Mouse (Mus musculus) granulocyte monocyte progenitor cell, adult 5-6 weeks (primary cell): ENCODE results near the gene Il24. TPM values are rescaled to one million over a fixed set of nuclear protein-coding genes. Genes with fewer than 3 reads are reported as not detected.

Source experiments
- ATAC-seq: replicated peaks from 2 replicates; pipeline ENCODE4 v1.8.0; 2016; ENCODE audit warnings: mild to moderate bottlenecking, moderate TSS enrichment, inconsistent platforms; ENCODE audit not compliant: poor library complexity, severe bottlenecking
- total RNA-seq, 2 experiments: library from RNA; stranded (forward) in 1 of 2; stranded (reverse) in 1 of 2; fragments of 200-712, 200-1000 nt in 1 of 2; fragments of >200 nt in 1 of 2; fragmentation: Nextera tagmentation in 1 of 2; gene quantifications; 2 replicates each; pipeline ENCODE4 v1.2.3; 2014 to 2017

The Il24 gene
- total RNA-seq, 2 experiments from 2014 or later: not detected

GRCm38 (mm10) chr1:130855723-130856122, 31.5 kb downstream of the Il24 start:
- no peak for ATAC-seq

- ATAC-seq: no peak
Observed at GRCm38 (mm10) chr1:130854819-130855218, 32.4 kb downstream of the Il24 start.

GRCm38 (mm10) chr1:130850405-130850804, 36.8 kb downstream of the Il24 start:
- ATAC-seq: no peak

GRCm38 (mm10) chr1:130849530-130850214, 37.6 kb downstream of the Il24 start:
- ATAC-seq: no peak

- ATAC-seq: no peak
Observed at GRCm38 (mm10) chr1:130844516-130844915, 42.7 kb downstream of the Il24 start.

- no peak for ATAC-seq
Observed at GRCm38 (mm10) chr1:130841621-130842020, 45.6 kb downstream of the Il24 start.

GRCm38 (mm10) chr1:130840599-130841379, 46.5 kb downstream of the Il24 start:
- no peak for ATAC-seq

GRCm38 (mm10) chr1:130838288-130838687, 49.0 kb downstream of the Il24 start:
- no peak; the same call in 1 of the 2 replicates for ATAC-seq

GRCm38 (mm10) chr1:130835161-130835936, 51.9 kb downstream of the Il24 start:
- no peak for ATAC-seq

- no peak for ATAC-seq
Observed at GRCm38 (mm10) chr1:130832230-130833149, 54.8 kb downstream of the Il24 start.

Other genes starting within 250 kb of the Il24 start
- gene C4bp, start 225.8 kb downstream of the Il24 start, total RNA-seq (2014; fragmentation: Nextera tagmentation): not detected in 2 replicates
- not detected in 2 replicates for gene C4bp, start 225.8 kb downstream of the Il24 start, total RNA-seq (2017)
- not detected in 2 replicates for gene Gm29427, start 171.7 kb downstream of the Il24 start, total RNA-seq (2014; fragmentation: Nextera tagmentation)
- not detected in 2 replicates for gene Gm29427, start 171.7 kb downstream of the Il24 start, total RNA-seq (2017)
- gene Yod1, start 170.1 kb downstream of the Il24 start, total RNA-seq (2014; fragmentation: Nextera tagmentation): 6.4 and 8.0 TPM in 2 replicates
- gene Yod1, start 170.1 kb downstream of the Il24 start, total RNA-seq (2017): 6.7 and 7.8 TPM in 2 replicates
- gene Pfkfb2, start 158.2 kb downstream of the Il24 start, total RNA-seq (2014; fragmentation: Nextera tagmentation): 6.6 and 9.1 TPM in 2 replicates
- gene Pfkfb2, start 158.2 kb downstream of the Il24 start, total RNA-seq (2017): 13.9 and 15.7 TPM in 2 replicates
- gene AA986860, start 155.5 kb downstream of the Il24 start, total RNA-seq (2014; fragmentation: Nextera tagmentation): 0.09 and 0.88 TPM in 2 replicates
- not detected in 2 replicates for gene AA986860, start 155.5 kb downstream of the Il24 start, total RNA-seq (2017)
- gene Fcamr, start 86.6 kb downstream of the Il24 start, total RNA-seq (2014; fragmentation: Nextera tagmentation): not detected in 2 replicates
- gene Fcamr, start 86.6 kb downstream of the Il24 start, total RNA-seq (2017): not detected in 2 replicates
- gene Pigr, start 60.8 kb downstream of the Il24 start, total RNA-seq (2014; fragmentation: Nextera tagmentation): not detected in 2 replicates
- not detected in 2 replicates for gene Pigr, start 60.8 kb downstream of the Il24 start, total RNA-seq (2017)
- gene Fcmr, start 21.8 kb downstream of the Il24 start, total RNA-seq (2014; fragmentation: Nextera tagmentation): not detected in 2 replicates
- not detected in 2 replicates for gene Fcmr, start 21.8 kb downstream of the Il24 start, total RNA-seq (2017)
- not detected in 2 replicates for gene Il20, start 24.0 kb upstream of the Il24 start, total RNA-seq (2014; fragmentation: Nextera tagmentation)
- not detected in 2 replicates for gene Il20, start 24.0 kb upstream of the Il24 start, total RNA-seq (2017)
- gene Il19, start 52.7 kb upstream of the Il24 start, total RNA-seq (2014; fragmentation: Nextera tagmentation): not detected in 2 replicates
- gene Il19, start 52.7 kb upstream of the Il24 start, total RNA-seq (2017): not detected in 2 replicates
- not detected in 2 replicates for gene Il10, start 132.4 kb upstream of the Il24 start, total RNA-seq (2014; fragmentation: Nextera tagmentation)
- gene Il10, start 132.4 kb upstream of the Il24 start, total RNA-seq (2017): not detected in 2 replicates
- gene Mapkapk2, start 210.4 kb upstream of the Il24 start, total RNA-seq (2014; fragmentation: Nextera tagmentation): 212 and 254 TPM in 2 replicates
- 209 and 233 TPM in 2 replicates for gene Mapkapk2, start 210.4 kb upstream of the Il24 start, total RNA-seq (2017)